Mouse (Mus musculus) brown adipose tissue, adult 24 weeks (tissue): ENCODE measurements around the gene Gm32717. TPM values are rescaled to one million over a fixed set of nuclear protein-coding genes. Genes with fewer than 3 reads are reported as not detected.

ENCODE experiments used
- polyA plus RNA-seq: library from polyadenylated mRNA; stranded (reverse); fragments of >200 nt; gene quantifications from 2 replicates; pipeline ENCODE4 v1.2.4, GENCODE M21; 2012; ENCODE audit not compliant: missing spikeins, insufficient read depth, insufficient read length

Gm32717 gene
- polyA plus RNA-seq, 1 experiment = not detected

Other genes starting within 250 kb of the Gm32717 start
- 2.7 and 9.5 TPM in 2 replicates for gene Mdm1, start 99.0 kb downstream of the Gm32717 start, polyA plus RNA-seq
- not detected in 2 replicates for gene Il22, start 35.8 kb downstream of the Gm32717 start, polyA plus RNA-seq
- not detected in 2 replicates for gene Gm32802, start 17.9 kb upstream of the Gm32717 start, polyA plus RNA-seq
- not detected in 2 replicates for gene Iltifb, start 54.3 kb upstream of the Gm32717 start, polyA plus RNA-seq
- gene Gm9040, start 86.2 kb upstream of the Gm32717 start, polyA plus RNA-seq = not detected in 2 replicates
- not detected in 2 replicates for gene Gm9044, start 91.6 kb upstream of the Gm32717 start, polyA plus RNA-seq
- not detected in 2 replicates for gene Gm9045, start 97.1 kb upstream of the Gm32717 start, polyA plus RNA-seq
- gene Gm9046, start 102.5 kb upstream of the Gm32717 start, polyA plus RNA-seq = not detected in 2 replicates
- gene Gm9048, start 107.9 kb upstream of the Gm32717 start, polyA plus RNA-seq = not detected in 2 replicates
- gene Gm9049, start 113.3 kb upstream of the Gm32717 start, polyA plus RNA-seq = not detected in 2 replicates
- not detected in 2 replicates for gene Ifng, start 200.3 kb upstream of the Gm32717 start, polyA plus RNA-seq